Mouse (Mus musculus) NIH3T3 (cell line): ENCODE measurements around the gene Gm6763.
"Not testable (repeated sequence)": the region's sequence is repeated elsewhere in the genome, so short reads cannot be mapped to it uniquely, and the experiment has no call there.

Experiments
- DNase-seq: peaks from one replicate; pipeline ENCODE4 v3.0.0-alpha.2; 2012; ENCODE audit warnings: low read depth

Gene Gm6763

GRCm38 (mm10) chr10:104151197-104151596, at the start of gene Gm6763:
TSS of gene Gm6763 (plus strand) at chr10:104151497.
- not testable (repeated sequence) for DNase-seq

DNA sequence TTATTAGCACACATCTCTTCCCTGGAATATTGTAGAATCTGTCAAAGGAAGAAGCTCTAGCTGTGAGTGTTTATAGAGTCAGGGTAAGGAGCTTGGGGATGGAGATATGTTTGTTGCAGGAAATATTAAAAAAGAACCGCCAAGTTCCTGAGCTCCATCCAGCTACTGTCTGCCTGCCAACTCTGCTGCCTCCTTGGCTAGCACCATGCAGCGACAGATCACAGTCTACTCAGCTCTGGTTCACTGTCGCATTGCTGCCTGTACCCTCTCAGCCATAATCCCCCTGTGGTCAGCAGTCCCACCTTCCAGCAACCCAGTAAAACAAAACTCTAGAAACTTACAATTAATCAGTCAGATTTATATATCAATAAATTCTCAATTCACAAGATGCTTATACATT, 41.3 kb upstream of the Gm6763 start:
- no peak for DNase-seq

DNA sequence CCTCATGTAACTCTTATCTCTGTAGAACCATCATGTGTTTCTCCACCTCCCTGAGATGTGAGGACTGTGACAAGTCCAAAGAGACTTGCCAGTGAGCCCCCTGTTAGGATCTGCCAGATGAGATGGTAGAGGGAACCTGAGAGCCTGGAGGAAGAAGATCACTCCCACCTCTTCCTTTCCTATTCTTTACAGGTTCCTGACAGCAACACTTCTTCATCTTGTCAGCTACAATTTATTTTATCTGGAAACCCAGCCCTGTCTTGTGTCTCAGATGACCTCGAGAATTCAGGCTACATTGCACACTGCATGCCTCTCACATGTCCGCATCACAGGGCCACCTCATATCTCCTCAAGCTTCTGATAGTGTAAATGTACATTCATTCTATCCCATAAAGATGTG, 33.0 kb upstream of the Gm6763 start:
- no peak for DNase-seq

DNA sequence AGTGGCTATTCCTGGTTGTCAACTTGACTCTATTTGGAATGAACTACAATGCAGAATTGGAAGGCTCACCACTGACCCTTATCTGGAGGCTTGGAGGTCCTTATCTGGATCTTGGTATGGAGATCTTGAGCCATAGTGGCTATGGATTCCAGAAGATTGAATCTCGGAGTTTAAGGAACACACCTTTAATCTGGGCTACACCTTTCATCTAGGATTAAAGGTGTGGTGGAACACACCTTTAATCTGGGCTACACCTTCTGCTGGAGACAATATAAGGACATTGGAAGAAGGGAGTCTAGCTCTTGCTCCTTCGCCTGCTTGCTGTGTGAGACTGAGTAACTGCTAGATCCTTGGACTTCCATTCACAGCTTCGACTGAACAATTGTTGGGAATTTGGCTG, 8.6 kb upstream of the Gm6763 start, which contains the start of gene Gm21293:
Gene Gm21293, plus strand, starts transcription at position 301 of the 400 bp plus-strand sequence.
- not testable (repeated sequence) for DNase-seq

- not testable (repeated sequence) for DNase-seq
These were observed 8.4 kb downstream of the Gm6763 start, which contains the start of gene Gm8764 for GRCm38 (mm10) chr10:104159706-104160105. TSS of gene Gm8764 (plus strand) at chr10:104160006.

GRCm38 (mm10) chr10:104168215-104168614, 16.9 kb downstream of the Gm6763 start, which contains the start of gene Gm21304:
TSS of gene Gm21304 (plus strand) at chr10:104168515.
- not testable (repeated sequence) for DNase-seq

DNA sequence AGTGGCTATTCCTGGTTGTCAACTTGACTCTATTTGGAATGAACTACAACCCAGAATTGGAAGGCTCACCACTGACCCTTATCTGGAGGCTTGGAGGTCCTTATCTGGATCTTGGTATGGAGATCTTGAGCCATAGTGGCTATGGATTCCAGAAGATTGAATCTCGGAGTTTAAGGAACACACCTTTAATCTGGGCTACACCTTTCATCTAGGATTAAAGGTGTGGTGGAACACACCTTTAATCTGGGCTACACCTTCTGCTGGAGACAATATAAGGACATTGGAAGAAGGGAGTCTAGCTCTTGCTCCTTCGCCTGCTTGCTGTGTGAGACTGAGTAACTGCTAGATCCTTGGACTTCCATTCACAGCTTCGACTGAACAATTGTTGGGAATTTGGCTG, 25.4 kb downstream of the Gm6763 start, which contains the start of gene Gm21312:
Gene Gm21312, plus strand, starts transcription at position 301 of the 400 bp plus-strand sequence.
- DNase-seq: not testable (repeated sequence)

- DNase-seq: not testable (repeated sequence)
These were observed 33.9 kb downstream of the Gm6763 start, which contains the start of gene Gm20765 for GRCm38 (mm10) chr10:104185233-104185632. TSS of gene Gm20765 (plus strand) at chr10:104185533.

DNA sequence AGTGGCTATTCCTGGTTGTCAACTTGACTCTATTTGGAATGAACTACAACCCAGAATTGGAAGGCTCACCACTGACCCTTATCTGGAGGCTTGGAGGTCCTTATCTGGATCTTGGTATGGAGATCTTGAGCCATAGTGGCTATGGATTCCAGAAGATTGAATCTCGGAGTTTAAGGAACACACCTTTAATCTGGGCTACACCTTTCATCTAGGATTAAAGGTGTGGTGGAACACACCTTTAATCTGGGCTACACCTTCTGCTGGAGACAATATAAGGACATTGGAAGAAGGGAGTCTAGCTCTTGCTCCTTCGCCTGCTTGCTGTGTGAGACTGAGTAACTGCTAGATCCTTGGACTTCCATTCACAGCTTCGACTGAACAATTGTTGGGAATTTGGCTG, 42.4 kb downstream of the Gm6763 start, which contains the start of gene Gm4340:
Gene Gm4340, plus strand, starts transcription at position 301 of the 400 bp plus-strand sequence.
- DNase-seq: not testable (repeated sequence)
